Mouse (Mus musculus): ENCODE results near the gene Ahsg.

GRCm38 (mm10) chr16:22929575-22929974, 38.5 kb downstream of the Ahsg start:
- TF ChIP-seq GATA1 (IDR thresholded peaks at IDR 0.05; ENCODE audit: borderline replicate concordance, low read length) (no peak), FLI1 (IDR thresholded peaks at IDR 0.05; ENCODE audit: low read length) (no peak)

Measured in megakaryocyte, embryonic 14.5 days (primary cell).